Comparison of ENCODE assay signal across 8 mouse cellular contexts in genomic region chrX:36534514-36534913, GRCm38 (mm10). TPM values are rescaled to one million over a fixed set of nuclear protein-coding genes. Genes with fewer than 3 reads are reported as not detected.
DNase-seq lines count a peak whose midpoint lies in the region; ATAC-seq and TF ChIP-seq lines count a peak whose summit lies in the region.
"Had no signal": no experiment of that assay in that cellular context is flagged by ENCODE, and none has a peak within 500 bp of the region (broad histone marks: within the 10 kb centered on the region; RNA-seq: fewer than 3 reads in every experiment).

No protein-coding gene starts in this region.

- no peak overlapping the region for H3K4me2 ChIP-seq in forebrain, embryonic 14.5 days (ENCODE audit: low read length)
- H3K4me2 ChIP-seq in hindbrain, postnatal 0 days (ENCODE audit: low read depth, low read length) = no peak overlapping the region

- no peaks in the 10 kb centered on the region for H3K9me3 ChIP-seq in forebrain, embryonic 14.5 days (replicated peaks; ENCODE audit: control insufficient read depth, low read length)
- no peaks in the 10 kb centered on the region for H3K9me3 ChIP-seq in hindbrain, postnatal 0 days (ENCODE audit: low read length)

- peak; percentile 29; the same call in 1 of the 2 replicates for ATAC-seq in forebrain, embryonic 14.5 days
- peak; percentile 58; the same call in 1 of the 2 replicates for ATAC-seq in hindbrain, postnatal 0 days

- no peaks in the 10 kb centered on the region for H3K36me3 ChIP-seq in forebrain, embryonic 14.5 days (ENCODE audit: control insufficient read depth, insufficient read depth, low read length)
- H3K36me3 ChIP-seq in hindbrain, postnatal 0 days (ENCODE audit: insufficient read depth, low read length) = no peaks in the 10 kb centered on the region
- no peaks in the 10 kb centered on the region for H3K36me3 ChIP-seq in splenic B cell, adult 2 months (ENCODE audit: control insufficient read depth, insufficient read depth, low read length, poor library complexity, severe bottlenecking)

- DNase-seq in MEL-GATA-1-ER (ENCODE audit: extremely low read depth, low read depth) = peak; percentile 19
- peak; percentile 78 for DNase-seq in forebrain, embryonic 14.5 days (ENCODE audit: low spot score)
- peak; percentile 78 for DNase-seq in hindbrain, postnatal 0 days (ENCODE audit: low spot score)
- DNase-seq in left cerebral cortex, postnatal 25 days (ENCODE audit: low spot score in 2 of 2) = peak; percentile 66 to 80
- DNase-seq in naive thymus-derived CD4-positive, alpha-beta T cell, adult 2 months (ENCODE audit: low read depth) = peak; percentile 63
- DNase-seq in splenic B cell, adult 2 months (ENCODE audit: low read depth, low spot score) = peak; percentile 53

- intact Hi-C loops in left cerebral cortex, postnatal 25 days (cut with DNase I) = loop anchor here (2.0 kb wide), 1 partner anchor 26 kb away; no protein-coding TSS in a partner anchor

- TF ChIP-seq CTCF in bone marrow macrophage, adult 2 months (IDR thresholded peaks at IDR 0.05; ENCODE audit: low read depth, low read length) = peak; percentile 28
- TF ChIP-seq CTCF in hindbrain, postnatal 0 days (IDR thresholded peaks at IDR 0.05; ENCODE audit: low read depth) = peak; percentile 81

- no peak overlapping the region for H3K9ac ChIP-seq in forebrain, embryonic 14.5 days (ENCODE audit: low read length)
- no peak overlapping the region for H3K9ac ChIP-seq in hindbrain, postnatal 0 days (replicated peaks; ENCODE audit: low read length)

- H3K4me3 ChIP-seq in bone marrow macrophage, adult 2 months (ENCODE audit: insufficient read depth, low read length) = no peak overlapping the region
- H3K4me3 ChIP-seq in forebrain, embryonic 14.5 days (ENCODE audit: low read depth, low read length) = no peak overlapping the region
- no peak overlapping the region for H3K4me3 ChIP-seq in hindbrain, postnatal 0 days (ENCODE audit: low read length)

- H3K27ac ChIP-seq in bone marrow macrophage, adult 2 months (ENCODE audit: insufficient read depth, low read depth, low read length) = no peak overlapping the region
- no peak overlapping the region for H3K27ac ChIP-seq in forebrain, embryonic 14.5 days (ENCODE audit: low read depth, low read length)
- H3K27ac ChIP-seq in hindbrain, postnatal 0 days = no peak overlapping the region

- no peak for TF ChIP-seq POLR2A in bone marrow macrophage, adult 2 months (IDR thresholded peaks at IDR 0.05; ENCODE audit: borderline replicate concordance, low read depth, low read length)

- no peaks in the 10 kb centered on the region for H3K27me3 ChIP-seq in forebrain, embryonic 14.5 days (replicated peaks; ENCODE audit: control insufficient read depth, insufficient read depth, low read length)
- no peaks in the 10 kb centered on the region for H3K27me3 ChIP-seq in hindbrain, postnatal 0 days (ENCODE audit: insufficient read depth, low read length)
- H3K27me3 ChIP-seq in splenic B cell, adult 2 months (ENCODE audit: control insufficient read depth, insufficient read depth, low read length, poor library complexity, severe bottlenecking) = no peaks in the 10 kb centered on the region

- WGBS in forebrain, embryonic 14.5 days = 20% methylated on average over 4 of the region's 4 CpGs
- WGBS in hindbrain, postnatal 0 days = 22% methylated on average over 4 of the region's 4 CpGs

- no peaks in the 10 kb centered on the region for H3K4me1 ChIP-seq in bone marrow macrophage, adult 2 months (ENCODE audit: control insufficient read depth, insufficient read depth, low read length)
- H3K4me1 ChIP-seq in forebrain, embryonic 14.5 days (ENCODE audit: control insufficient read depth, insufficient read depth, low read length) = no peaks in the 10 kb centered on the region
- H3K4me1 ChIP-seq in hindbrain, postnatal 0 days (ENCODE audit: insufficient read depth, low read length) = no peaks in the 10 kb centered on the region

RNA-seq across cellular contexts. Expression of gene Gm14569, which starts 42.9 kb away (rescaled TPM):
- polyA plus RNA-seq in bone marrow macrophage, adult 2 months (2012; ENCODE audit: insufficient read depth, insufficient read length, missing spikeins) = not detected in 2 replicates
- polyA plus RNA-seq in forebrain, embryonic 14.5 days (2014; fragmentation: Nextera tagmentation; extraction: Ambion mirVana) = not detected in 2 replicates
- 1.9 TPM in 1 of 2 replicates, not detected in the other for total RNA-seq in hindbrain, postnatal 0 days (2014; rRNA removed)
- polyA plus RNA-seq in hindbrain, postnatal 0 days (2015; fragmentation: Nextera tagmentation; extraction: Ambion mirVana) = not detected in 2 replicates
- total RNA-seq in left cerebral cortex, postnatal 25 days (2021) = under 1 TPM in 1 of 2 experiments, not detected in 1; 0.53 TPM
- polyA plus RNA-seq: large intestine, adult 2 months had no signal

Comparison
In these comparisons a context has a peak if more than half of its experiments do, and no peak if none do; other contexts are left out.
1. DNase-seq: peak in every context shown above with its lines; median percentile 78 in forebrain, embryonic 14.5 days; 78 in hindbrain, postnatal 0 days; 73 in left cerebral cortex, postnatal 25 days; 63 in naive thymus-derived CD4-positive, alpha-beta T cell, adult 2 months; 53 in splenic B cell, adult 2 months; 19 in MEL-GATA-1-ER.